Mouse (Mus musculus): ENCODE data around the gene Acoxl. TPM values are rescaled to one million over a fixed set of nuclear protein-coding genes. Genes with fewer than 3 reads are reported as not detected.

Acoxl gene
- polyA plus RNA-seq, 1 experiment from 2014 or later, result 0.95 TPM

DNA sequence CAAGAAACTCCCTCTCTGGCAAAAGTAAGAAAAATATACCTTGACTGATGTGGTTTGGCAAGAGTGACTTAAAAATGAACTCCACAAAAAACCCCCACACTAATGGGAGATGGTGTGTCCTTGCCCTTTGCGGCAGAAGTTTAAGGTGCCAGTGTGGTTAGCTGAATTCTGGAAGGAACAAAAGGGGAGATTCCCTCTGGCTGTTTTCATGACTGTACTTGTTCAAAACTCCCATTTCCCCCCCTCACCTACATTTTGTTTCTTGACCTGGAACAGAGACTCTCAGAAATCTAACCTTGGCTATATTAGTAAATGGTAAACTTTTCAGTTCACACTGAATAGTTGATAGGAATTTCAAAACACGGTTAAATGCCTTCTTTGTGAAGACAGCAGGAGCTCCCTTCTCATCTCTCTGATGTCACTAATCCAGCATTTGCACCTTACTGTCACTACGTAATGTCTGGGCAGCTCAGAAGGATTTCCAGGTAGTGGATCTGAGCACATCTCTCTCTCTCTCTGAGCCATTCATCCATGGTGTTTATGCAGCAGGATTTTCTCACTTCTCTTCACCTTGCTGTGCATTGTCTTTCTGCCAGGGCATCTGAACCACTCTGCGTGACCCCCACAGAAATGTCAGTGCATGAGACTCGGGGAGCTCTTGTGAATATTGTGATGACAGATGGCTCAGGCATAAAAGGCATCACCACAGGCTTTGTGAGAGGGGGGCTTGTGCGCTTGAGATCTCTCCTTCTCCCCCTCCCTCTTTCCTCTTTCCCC lies 91.5 kb downstream of the Acoxl start:
- Histone ChIP-seq H3K4me3 (ENCODE audit: low read length) (no peak overlapping the region), H3K4me1 (ENCODE audit: insufficient read depth, low read length) (peaks cover 31% of the 10 kb centered on the region), H3K27ac (ENCODE audit: low read length) (no peak overlapping the region), H3K9ac (replicated peaks; ENCODE audit: low read length) (no peak overlapping the region), H3K9me3 (ENCODE audit: low read length) (no peaks in the 10 kb centered on the region), H3K4me2 (replicated peaks; ENCODE audit: low read depth, low read length) (no peak overlapping the region), H3K36me3 (ENCODE audit: insufficient read depth, low read length) (no peaks in the 10 kb centered on the region), H3K27me3 (ENCODE audit: insufficient read depth, low read length) (no peaks in the 10 kb centered on the region)
- 65% methylated on average over 6 of the region's 6 CpGs for WGBS
- no peak for ATAC-seq (ENCODE audit: low FRiP score, low TSS enrichment)

DNA sequence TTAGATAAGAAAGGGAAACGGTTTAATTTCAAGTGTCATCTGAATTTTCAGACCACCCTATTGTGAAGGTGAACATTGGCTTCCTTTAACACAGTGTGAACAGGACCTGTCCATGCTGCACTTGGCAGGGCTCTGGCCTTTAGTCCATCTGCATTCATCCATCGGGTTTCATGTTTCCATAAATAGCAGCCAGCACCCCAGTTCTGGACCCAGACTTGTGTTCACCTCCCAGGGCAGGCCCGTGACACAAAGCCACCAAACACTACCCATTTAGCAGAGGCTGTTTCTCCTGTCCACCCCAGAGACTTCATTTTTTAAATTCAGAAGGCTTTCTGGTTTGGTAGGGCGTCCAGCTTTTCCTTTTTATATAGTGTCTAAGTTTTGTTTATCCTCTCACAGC lies 92.9 kb downstream of the Acoxl start:
- ATAC-seq (ENCODE audit: low FRiP score, low TSS enrichment), result no peak
- H3K27me3 ChIP-seq (ENCODE audit: insufficient read depth, low read length), result no peaks in the 10 kb centered on the region
- WGBS, result 83% methylated on average over 4 of the region's 4 CpGs
- H3K4me1 ChIP-seq (ENCODE audit: insufficient read depth, low read length), result peaks cover 26% of the 10 kb centered on the region
- no peak overlapping the region for H3K27ac ChIP-seq (ENCODE audit: low read length)
- no peaks in the 10 kb centered on the region for H3K36me3 ChIP-seq (ENCODE audit: insufficient read depth, low read length)
- H3K4me3 ChIP-seq (ENCODE audit: low read length), result no peak overlapping the region
- H3K4me2 ChIP-seq (replicated peaks; ENCODE audit: low read depth, low read length), result no peak overlapping the region
- no peak overlapping the region for H3K9ac ChIP-seq (replicated peaks; ENCODE audit: low read length)
- no peaks in the 10 kb centered on the region for H3K9me3 ChIP-seq (ENCODE audit: low read length)

- Histone ChIP-seq H3K9me3 (ENCODE audit: low read length) (no peaks in the 10 kb centered on the region), H3K4me1 (ENCODE audit: insufficient read depth, low read length) (peaks cover 8% of the 10 kb centered on the region), H3K9ac (replicated peaks; ENCODE audit: low read length) (no peak overlapping the region), H3K4me3 (ENCODE audit: low read length) (no peak overlapping the region), H3K4me2 (replicated peaks; ENCODE audit: low read depth, low read length) (no peak overlapping the region), H3K36me3 (ENCODE audit: insufficient read depth, low read length) (no peaks in the 10 kb centered on the region), H3K27me3 (ENCODE audit: insufficient read depth, low read length) (no peaks in the 10 kb centered on the region), H3K27ac (ENCODE audit: low read length) (no peak overlapping the region)
- 91% methylated on average over 3 of the region's 3 CpGs for WGBS
- no peak for ATAC-seq (ENCODE audit: low FRiP score, low TSS enrichment)
These were observed 94.9 kb downstream of the Acoxl start for GRCm38 (mm10) chr2:127933531-127933931.

DNA sequence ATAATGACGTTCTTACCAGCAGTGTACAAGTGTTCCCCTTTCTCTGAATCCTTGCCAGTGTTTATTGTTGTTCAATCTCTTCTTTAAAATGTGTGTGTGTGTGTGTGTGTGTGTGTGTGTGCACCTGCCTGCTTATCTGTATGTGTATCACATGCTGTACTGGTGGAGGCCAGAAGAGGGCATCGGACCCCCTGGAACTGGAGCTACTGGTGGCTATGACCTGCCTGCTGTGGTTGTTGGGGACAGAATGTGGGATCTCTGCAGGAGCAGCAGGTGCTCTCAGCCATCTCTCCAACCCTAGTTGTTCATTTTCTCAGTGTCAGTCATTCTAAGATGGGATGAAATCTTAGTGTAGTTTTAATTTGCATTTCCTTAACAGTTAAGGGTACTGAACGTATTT lies 98.4 kb downstream of the Acoxl start:
- H3K4me3 ChIP-seq (ENCODE audit: low read length), result no peak overlapping the region
- no peaks in the 10 kb centered on the region for H3K27me3 ChIP-seq (ENCODE audit: insufficient read depth, low read length)
- H3K9me3 ChIP-seq (ENCODE audit: low read length), result no peaks in the 10 kb centered on the region
- H3K27ac ChIP-seq (ENCODE audit: low read length), result no peak overlapping the region
- no peaks in the 10 kb centered on the region for H3K4me1 ChIP-seq (ENCODE audit: insufficient read depth, low read length)
- ATAC-seq (ENCODE audit: low FRiP score, low TSS enrichment), result no peak
- no peak overlapping the region for H3K9ac ChIP-seq (replicated peaks; ENCODE audit: low read length)
- H3K4me2 ChIP-seq (replicated peaks; ENCODE audit: low read depth, low read length), result no peak overlapping the region
- H3K36me3 ChIP-seq (ENCODE audit: insufficient read depth, low read length), result no peaks in the 10 kb centered on the region
- 85% methylated on average over 3 of the region's 3 CpGs for WGBS

- H3K27ac ChIP-seq (ENCODE audit: low read length), result no peak overlapping the region
- WGBS, result 96% methylated on average over 2 of the region's 2 CpGs
- no peak for ATAC-seq (ENCODE audit: low FRiP score, low TSS enrichment)
These were observed 100.5 kb downstream of the Acoxl start for GRCm38 (mm10) chr2:127939206-127939605.

DNA sequence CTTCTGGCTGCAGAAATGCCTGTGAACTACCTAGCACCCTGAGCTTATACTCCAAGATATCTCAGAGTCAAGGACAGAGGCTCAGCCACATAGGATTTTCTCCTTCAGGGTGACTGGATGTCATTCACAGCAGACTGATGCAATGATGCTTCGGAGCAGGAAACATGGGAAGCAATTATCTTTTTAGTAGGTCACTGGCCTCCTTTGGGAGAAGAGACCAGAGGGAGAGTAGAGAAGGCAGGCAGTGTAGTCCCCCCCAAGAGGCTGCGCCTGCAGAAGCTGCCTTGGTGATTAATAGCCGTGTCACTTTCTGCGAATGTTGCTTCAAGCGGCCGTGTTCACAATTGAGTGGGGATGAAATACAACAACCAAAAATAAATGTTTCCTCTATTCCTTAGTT lies 121.9 kb downstream of the Acoxl start:
- Histone ChIP-seq H3K9me3 (ENCODE audit: low read length) (no peaks in the 10 kb centered on the region), H3K36me3 (ENCODE audit: insufficient read depth, low read length) (no peaks in the 10 kb centered on the region), H3K4me2 (replicated peaks; ENCODE audit: low read depth, low read length) (no peak overlapping the region), H3K27ac (ENCODE audit: low read length) (no peak overlapping the region), H3K4me3 (ENCODE audit: low read length) (no peak overlapping the region), H3K9ac (replicated peaks; ENCODE audit: low read length) (no peak overlapping the region), H3K4me1 (ENCODE audit: insufficient read depth, low read length) (peaks cover 10% of the 10 kb centered on the region; the same call in 1 of the 2 replicates), H3K27me3 (ENCODE audit: insufficient read depth, low read length) (no peaks in the 10 kb centered on the region)
- ATAC-seq (ENCODE audit: low FRiP score, low TSS enrichment), result no peak
- 11% methylated on average over 6 of the region's 6 CpGs for WGBS

More at GRCm38 (mm10) chr2:127939206-127939605, 100.5 kb downstream of the Acoxl start:
- no peaks in the 10 kb centered on the region for H3K4me1 ChIP-seq (ENCODE audit: insufficient read depth, low read length)
- no peak overlapping the region for H3K9ac ChIP-seq (replicated peaks; ENCODE audit: low read length)
- H3K36me3 ChIP-seq (ENCODE audit: insufficient read depth, low read length), result no peaks in the 10 kb centered on the region
- H3K4me3 ChIP-seq (ENCODE audit: low read length), result no peak overlapping the region
- H3K4me2 ChIP-seq (replicated peaks; ENCODE audit: low read depth, low read length), result no peak overlapping the region
- H3K27me3 ChIP-seq (ENCODE audit: insufficient read depth, low read length), result no peaks in the 10 kb centered on the region
- H3K9me3 ChIP-seq (ENCODE audit: low read length), result no peaks in the 10 kb centered on the region

GRCm38 (mm10) chr2:127961154-127961553 lies 122.5 kb downstream of the Acoxl start:
- WGBS, result 12% methylated on average over 2 of the region's 2 CpGs
- no peaks in the 10 kb centered on the region for H3K27me3 ChIP-seq (ENCODE audit: insufficient read depth, low read length)

DNA sequence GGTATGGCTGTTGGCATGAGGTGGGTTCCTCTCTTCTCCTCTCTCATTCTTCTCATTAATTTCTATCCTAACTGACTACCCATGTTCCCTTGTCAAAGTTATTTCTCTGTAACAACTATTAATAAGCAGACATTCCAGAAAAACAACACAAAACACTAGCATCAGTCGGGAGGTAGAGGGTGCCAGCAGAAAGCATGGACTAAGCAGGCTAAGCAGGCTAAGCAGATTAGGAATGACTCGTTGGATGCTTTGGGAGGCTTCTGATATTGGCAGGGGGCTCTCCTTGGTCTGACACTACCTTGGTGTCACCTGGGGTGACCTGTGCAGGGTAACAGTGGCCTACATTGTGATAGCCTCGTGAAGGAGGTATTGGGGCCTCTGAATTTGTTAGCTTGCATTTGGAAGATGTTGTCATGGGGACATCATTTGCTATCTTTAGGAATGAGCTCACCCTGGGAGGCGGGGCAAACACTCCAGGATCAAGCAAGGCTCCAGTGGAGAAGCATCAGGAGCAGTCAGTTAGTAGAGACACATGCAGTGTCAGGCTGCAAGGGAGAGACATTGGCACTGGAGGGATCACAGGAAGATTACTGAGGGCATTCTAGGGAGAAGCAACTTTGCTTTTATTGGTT lies 123.2 kb downstream of the Acoxl start:
- no peaks in the 10 kb centered on the region for H3K27me3 ChIP-seq (ENCODE audit: insufficient read depth, low read length)
- no peaks in the 10 kb centered on the region for H3K9me3 ChIP-seq (ENCODE audit: low read length)
- H3K4me3 ChIP-seq (ENCODE audit: low read length), result no peak overlapping the region
- ATAC-seq (ENCODE audit: low FRiP score, low TSS enrichment), result no peak
- H3K4me2 ChIP-seq (replicated peaks; ENCODE audit: low read depth, low read length), result no peak overlapping the region
- H3K27ac ChIP-seq (ENCODE audit: low read length), result no peak overlapping the region
- H3K9ac ChIP-seq (replicated peaks; ENCODE audit: low read length), result no peak overlapping the region
- H3K4me1 ChIP-seq (ENCODE audit: insufficient read depth, low read length), result peaks cover 10% of the 10 kb centered on the region; the same call in 1 of the 2 replicates
- no peaks in the 10 kb centered on the region for H3K36me3 ChIP-seq (ENCODE audit: insufficient read depth, low read length)
- 67% methylated on average over 4 of the region's 4 CpGs for WGBS

More at GRCm38 (mm10) chr2:127961154-127961553, 122.5 kb downstream of the Acoxl start:
- Histone ChIP-seq H3K4me3 (ENCODE audit: low read length) (no peak overlapping the region), H3K36me3 (ENCODE audit: insufficient read depth, low read length) (no peaks in the 10 kb centered on the region), H3K9ac (replicated peaks; ENCODE audit: low read length) (no peak overlapping the region), H3K4me2 (replicated peaks; ENCODE audit: low read depth, low read length) (no peak overlapping the region), H3K4me1 (ENCODE audit: insufficient read depth, low read length) (peaks cover 10% of the 10 kb centered on the region; the same call in 1 of the 2 replicates), H3K27ac (ENCODE audit: low read length) (no peak overlapping the region), H3K9me3 (ENCODE audit: low read length) (no peaks in the 10 kb centered on the region)
- ATAC-seq (ENCODE audit: low FRiP score, low TSS enrichment), result no peak

DNA sequence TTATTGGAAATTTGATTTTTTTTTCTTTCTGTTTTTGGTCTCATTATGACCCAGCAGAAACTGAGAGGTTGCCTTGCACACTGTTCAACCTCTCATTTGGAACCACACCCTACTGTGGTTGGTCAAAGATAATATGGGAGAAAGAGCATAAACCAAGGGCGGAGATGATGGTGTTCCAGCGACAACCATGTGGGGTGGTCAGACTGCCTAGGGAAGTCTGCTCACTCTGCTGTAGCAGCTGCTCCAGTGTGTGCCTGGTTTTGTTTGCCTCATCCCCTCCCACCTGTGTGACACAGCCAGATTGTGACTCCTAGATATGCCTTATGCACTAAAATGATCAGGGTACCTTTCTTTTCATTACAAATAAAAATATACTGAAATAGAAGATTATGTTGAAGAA lies 130.3 kb downstream of the Acoxl start:
- Histone ChIP-seq H3K36me3 (ENCODE audit: insufficient read depth, low read length) (no peaks in the 10 kb centered on the region), H3K27me3 (ENCODE audit: insufficient read depth, low read length) (no peaks in the 10 kb centered on the region), H3K9ac (replicated peaks; ENCODE audit: low read length) (no peak overlapping the region), H3K4me3 (ENCODE audit: low read length) (no peak overlapping the region), H3K27ac (ENCODE audit: low read length) (no peak overlapping the region), H3K4me2 (replicated peaks; ENCODE audit: low read depth, low read length) (no peak overlapping the region), H3K4me1 (ENCODE audit: insufficient read depth, low read length) (no peaks in the 10 kb centered on the region), H3K9me3 (ENCODE audit: low read length) (no peaks in the 10 kb centered on the region)
- ATAC-seq (ENCODE audit: low FRiP score, low TSS enrichment), result no peak
- WGBS, result 96% methylated on average over 2 of the region's 2 CpGs

DNA sequence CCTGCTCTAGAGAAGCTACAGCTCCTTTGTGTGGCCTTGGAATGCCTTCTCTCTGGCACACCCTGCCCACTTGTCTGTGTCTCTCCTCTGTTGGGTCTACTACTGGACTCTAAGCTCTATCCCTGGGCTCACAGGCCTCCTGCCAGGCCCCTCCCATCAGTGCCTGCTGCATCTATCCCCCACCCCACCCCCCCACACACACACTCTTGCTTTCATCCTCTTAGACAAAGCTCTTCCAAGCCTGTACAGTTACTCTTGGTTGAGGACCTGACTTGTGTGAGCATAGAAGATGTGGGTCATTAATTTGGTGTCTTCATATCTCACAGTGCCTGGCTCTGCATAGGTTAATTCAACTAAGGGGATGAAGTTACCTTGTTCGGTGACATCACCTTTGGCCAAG lies 137.6 kb downstream of the Acoxl start:
- Histone ChIP-seq H3K4me2 (replicated peaks; ENCODE audit: low read depth, low read length) (no peak overlapping the region), H3K27ac (ENCODE audit: low read length) (no peak overlapping the region), H3K36me3 (ENCODE audit: insufficient read depth, low read length) (no peaks in the 10 kb centered on the region), H3K27me3 (ENCODE audit: insufficient read depth, low read length) (no peaks in the 10 kb centered on the region), H3K9ac (replicated peaks; ENCODE audit: low read length) (no peak overlapping the region), H3K9me3 (ENCODE audit: low read length) (no peaks in the 10 kb centered on the region), H3K4me1 (ENCODE audit: insufficient read depth, low read length) (no peaks in the 10 kb centered on the region), H3K4me3 (ENCODE audit: low read length) (no peak overlapping the region)
- ATAC-seq (ENCODE audit: low FRiP score, low TSS enrichment), result no peak
- 61% methylated on average over 1 of the region's 1 CpGs for WGBS
